Mouse (Mus musculus) kidney, embryonic 16.5 days (tissue): ENCODE data around the gene Hdhd5. TPM values are rescaled to one million over a fixed set of nuclear protein-coding genes. Genes with fewer than 3 reads are reported as not detected.

Experiments used
- ATAC-seq: fragments of 200-750 bp; cut with Nextera tagmentation; 2 replicates; pipeline ENCODE4 v1.8.0; 2017; ENCODE audit warnings: moderate TSS enrichment; ENCODE audit not compliant: low FRiP score, low TSS enrichment
- H3K27ac ChIP-seq: fragments of 300-500 bp; sonication (generic); 2 replicates; pipeline ENCODE4 v1.5.1; 2014; ENCODE audit warnings: low read length
- H3K27me3 ChIP-seq: fragments of 300-500 bp; sonication (generic); 2 replicates; pipeline ENCODE4 v1.6.1; 2014; ENCODE audit warnings: low read length, control low read depth, mixed read lengths; ENCODE audit not compliant: insufficient read depth
- H3K36me3 ChIP-seq: fragments of 300-500 bp; sonication (generic); 2 replicates; pipeline ENCODE4 v1.6.1; 2014; ENCODE audit warnings: low read length, control low read depth, mixed read lengths; ENCODE audit not compliant: insufficient read depth
- H3K4me1 ChIP-seq: fragments of 300-500 bp; sonication (generic); 2 replicates; pipeline ENCODE4 v1.6.1; 2014; ENCODE audit warnings: low read length, control low read depth, mixed read lengths; ENCODE audit not compliant: insufficient read depth
- H3K4me2 ChIP-seq: fragments of 300-500 bp; sonication (generic); replicated peaks from 2 replicates; pipeline ENCODE4 v1.6.1; 2014; ENCODE audit warnings: low read depth, low read length
- H3K4me3 ChIP-seq: fragments of 300-500 bp; sonication (generic); 2 replicates; pipeline ENCODE4 v1.5.1; 2014; ENCODE audit warnings: mild to moderate bottlenecking, low read length
- H3K9ac ChIP-seq: fragments of 300-500 bp; sonication (generic); replicated peaks from 2 replicates; pipeline ENCODE4 v1.6.1; 2014; ENCODE audit warnings: low read length
- H3K9me3 ChIP-seq: fragments of 300-500 bp; sonication (generic); 2 replicates; pipeline ENCODE4 v1.6.1; 2016; ENCODE audit warnings: low read length, control low read depth
- WGBS: fragments of 180-500 bp; shearing (Covaris S2); extraction: QIAGEN DNeasy Blood & Tissue Kit; methylation state at CpG from one replicate; pipeline ENCODE4 v1.1.7; 2014; 5-methylcytosine and 5-hydroxymethylcytosine counted together
- polyA plus RNA-seq: library from polyadenylated mRNA; unstranded; fragments of >200 nt; fragmentation: Nextera tagmentation; extraction: Ambion mirVana; gene quantifications from 2 replicates; pipeline ENCODE4 v1.2.1, GENCODE M21; 2015

Gene Hdhd5
- polyA plus RNA-seq, 1 experiment from 2014 or later = 22.1 TPM

DNA sequence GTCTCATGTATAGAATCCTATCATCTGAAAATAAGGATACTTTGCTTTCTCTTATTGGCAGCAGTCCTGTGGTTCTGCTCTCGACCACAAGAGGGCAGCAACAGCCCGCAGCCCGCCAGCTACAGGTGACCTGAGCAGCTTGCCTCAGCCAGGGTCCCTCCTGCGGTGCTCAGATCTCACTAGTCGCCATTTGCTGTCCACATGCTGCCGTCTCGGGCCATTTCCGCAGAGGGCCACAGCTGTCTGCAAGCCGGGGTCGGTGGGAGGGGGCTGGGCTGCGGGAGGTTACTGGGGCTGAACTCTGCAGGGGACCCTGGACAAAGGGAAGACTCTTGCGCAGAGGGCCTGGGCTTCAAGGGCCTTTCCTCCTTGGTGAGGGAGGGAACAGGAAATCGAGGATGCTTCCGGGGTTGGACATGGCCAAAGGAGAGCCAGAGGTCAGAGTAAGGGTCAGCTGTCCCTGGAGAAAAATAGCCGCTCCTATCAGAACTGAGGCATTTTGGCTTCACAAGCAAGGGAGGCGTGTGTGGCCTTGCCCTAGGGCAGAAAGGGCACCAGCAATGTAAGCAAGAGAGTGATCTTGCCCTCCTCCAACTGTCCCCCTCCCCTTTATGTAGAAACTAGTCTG lies 8.1 kb upstream of the Hdhd5 start:
- H3K27ac ChIP-seq = no peak overlapping the region
- 3% methylated on average over 16 of the region's 16 CpGs for WGBS

DNA sequence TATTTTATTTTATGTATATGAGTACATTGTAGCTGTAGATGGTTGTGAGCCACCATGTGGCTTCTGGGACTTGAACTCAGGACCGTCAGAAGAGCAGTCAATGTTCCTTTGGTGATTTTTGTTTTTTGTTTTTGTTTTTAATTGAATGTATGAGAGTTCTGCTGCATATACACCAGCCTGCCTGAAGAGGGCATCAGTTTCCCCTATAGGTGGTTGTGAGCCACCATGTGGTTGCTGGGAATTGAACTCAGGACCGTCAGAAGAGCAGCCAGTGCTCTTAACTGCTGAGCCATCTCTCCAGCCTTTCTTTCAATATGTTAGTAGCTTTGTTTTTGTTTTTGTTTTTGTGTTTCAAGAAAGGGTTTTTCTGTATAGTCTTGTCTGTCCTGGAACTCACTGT lies 5.2 kb upstream of the Hdhd5 start:
- H3K9ac ChIP-seq = no peak overlapping the region
- no peaks in the 10 kb centered on the region for H3K27me3 ChIP-seq
- peaks cover 8% of the 10 kb centered on the region; the same call in 1 of the 2 replicates for H3K4me1 ChIP-seq
- no peak overlapping the region for H3K4me3 ChIP-seq
- 84% methylated on average over 2 of the region's 2 CpGs for WGBS
- H3K9me3 ChIP-seq = no peaks in the 10 kb centered on the region
- no peak for ATAC-seq
- H3K36me3 ChIP-seq = no peaks in the 10 kb centered on the region
- no peak overlapping the region for H3K27ac ChIP-seq
- no peak overlapping the region for H3K4me2 ChIP-seq

More for the DNA sequence above, 8.1 kb upstream of the Hdhd5 start:
- Histone ChIP-seq H3K27me3 (no peaks in the 10 kb centered on the region), H3K4me2 (peak overlapping the region; percentile 51), H3K36me3 (no peaks in the 10 kb centered on the region), H3K9me3 (no peaks in the 10 kb centered on the region), H3K4me1 (peaks cover 8% of the 10 kb centered on the region; the same call in 1 of the 2 replicates), H3K4me3 (peak overlapping the region; percentile 30), H3K9ac (peak overlapping the region; percentile 48)
- ATAC-seq = peak; percentile 95

DNA sequence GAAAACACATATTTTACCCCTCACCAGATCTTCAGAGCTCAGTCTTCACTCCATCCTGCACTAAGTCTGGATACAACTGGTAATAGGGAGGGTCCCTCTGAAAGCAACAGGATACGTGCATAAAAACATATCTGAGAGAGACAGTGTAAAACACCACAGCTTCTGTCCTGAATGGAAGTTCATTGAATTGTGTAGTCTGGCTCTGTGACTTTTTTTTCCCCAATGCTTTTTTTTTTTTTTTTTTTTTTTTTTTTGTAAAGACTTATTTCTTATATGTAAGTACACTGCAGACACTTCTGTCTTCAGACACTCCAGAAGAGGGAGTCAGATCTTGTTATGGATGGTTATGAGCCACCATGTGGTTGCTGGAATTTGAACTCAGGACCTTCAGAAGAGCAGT lies 1.5 kb upstream of the Hdhd5 start:
- ATAC-seq = no peak
- Histone ChIP-seq H3K4me2 (no peak overlapping the region), H3K9me3 (no peaks in the 10 kb centered on the region), H3K4me1 (peaks cover 9% of the 10 kb centered on the region; the same call in 1 of the 2 replicates), H3K9ac (no peak overlapping the region), H3K4me3 (no peak overlapping the region), H3K36me3 (no peaks in the 10 kb centered on the region), H3K27ac (no peak overlapping the region), H3K27me3 (no peaks in the 10 kb centered on the region)
- WGBS = 72% methylated on average over 1 of the region's 1 CpGs

DNA sequence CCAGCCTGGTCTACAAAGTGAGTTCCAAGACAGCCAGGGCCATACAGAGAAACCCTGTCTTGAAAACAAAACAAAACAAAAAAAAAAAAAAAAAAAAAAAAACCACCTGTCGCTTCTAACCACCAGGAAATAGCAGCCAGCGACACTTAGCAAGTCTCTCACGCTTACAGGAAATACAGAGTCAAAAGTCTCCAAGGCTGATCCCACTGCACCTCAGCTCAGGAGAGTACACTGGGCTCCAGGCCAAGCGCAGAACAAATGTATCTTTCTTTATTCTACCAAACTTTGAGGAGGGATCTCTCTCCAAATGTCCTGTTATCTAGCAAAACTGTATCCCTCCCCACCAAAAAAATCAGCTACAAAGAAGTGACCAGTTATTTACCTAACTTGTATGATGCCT lies 2.0 kb downstream of the Hdhd5 start:
- Histone ChIP-seq H3K4me2 (no peak overlapping the region), H3K9me3 (no peaks in the 10 kb centered on the region), H3K27me3 (no peaks in the 10 kb centered on the region), H3K9ac (no peak overlapping the region), H3K36me3 (no peaks in the 10 kb centered on the region), H3K27ac (no peak overlapping the region), H3K4me1 (peaks cover 9% of the 10 kb centered on the region; the same call in 1 of the 2 replicates), H3K4me3 (no peak overlapping the region)
- ATAC-seq = no peak
- whole genome bisulfite sequencing = 71% methylated on average over 4 of the region's 4 CpGs

DNA sequence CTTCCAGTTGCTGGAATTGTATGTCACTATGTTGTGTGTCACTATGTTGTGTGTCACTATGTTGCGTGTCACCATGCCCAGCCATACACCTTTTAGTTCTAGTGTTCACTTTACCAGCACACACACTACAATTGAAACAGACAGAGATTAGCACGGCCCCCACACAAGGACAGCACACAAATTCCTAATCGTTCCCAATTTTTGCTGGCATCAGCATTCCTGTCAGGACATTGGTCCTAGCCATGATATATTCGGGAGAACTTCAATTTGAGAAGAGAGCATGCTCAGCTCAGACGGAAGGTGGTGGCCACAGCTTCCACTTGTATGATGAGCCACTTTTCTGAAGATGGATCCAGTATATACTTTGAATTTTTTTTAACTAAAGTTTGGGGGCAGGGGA lies 6.3 kb downstream of the Hdhd5 start:
- Histone ChIP-seq H3K36me3 (peaks cover 4% of the 10 kb centered on the region; the same call in 1 of the 2 replicates), H3K4me3 (no peak overlapping the region), H3K27me3 (no peaks in the 10 kb centered on the region), H3K4me2 (no peak overlapping the region), H3K9me3 (no peaks in the 10 kb centered on the region), H3K4me1 (peaks cover under 1% of the 10 kb centered on the region; the same call in 1 of the 2 replicates), H3K27ac (no peak overlapping the region), H3K9ac (no peak overlapping the region)
- ATAC-seq = no peak
- 82% methylated on average over 5 of the region's 5 CpGs for WGBS

DNA sequence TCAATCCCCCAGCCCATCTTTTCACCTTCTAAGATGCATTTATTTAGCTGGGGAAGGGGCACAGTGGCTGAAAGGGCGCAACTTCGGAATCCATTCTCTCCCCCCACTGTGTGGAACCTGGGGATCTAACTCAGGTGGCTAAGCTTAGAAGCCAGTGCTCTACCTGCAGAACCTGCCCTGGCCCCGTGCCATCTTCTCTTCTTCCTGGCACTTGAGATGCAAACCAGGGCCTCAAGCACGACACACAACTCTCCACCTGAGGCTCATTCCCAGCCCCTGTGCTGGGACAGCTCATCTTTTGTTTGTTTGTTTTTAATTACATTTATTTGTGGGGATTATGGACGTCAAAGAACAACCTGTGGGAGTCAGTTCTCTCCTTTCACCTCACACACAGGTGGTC lies 11.5 kb downstream of the Hdhd5 start:
- no peak for ATAC-seq
- no peak overlapping the region for H3K4me3 ChIP-seq
- H3K27ac ChIP-seq = no peak overlapping the region
- no peaks in the 10 kb centered on the region for H3K9me3 ChIP-seq
- H3K4me1 ChIP-seq = no peaks in the 10 kb centered on the region
- peaks cover 4% of the 10 kb centered on the region; the same call in 1 of the 2 replicates for H3K36me3 ChIP-seq
- 82% methylated on average over 5 of the region's 5 CpGs for WGBS
- H3K4me2 ChIP-seq = no peak overlapping the region
- no peaks in the 10 kb centered on the region for H3K27me3 ChIP-seq
- no peak overlapping the region for H3K9ac ChIP-seq

DNA sequence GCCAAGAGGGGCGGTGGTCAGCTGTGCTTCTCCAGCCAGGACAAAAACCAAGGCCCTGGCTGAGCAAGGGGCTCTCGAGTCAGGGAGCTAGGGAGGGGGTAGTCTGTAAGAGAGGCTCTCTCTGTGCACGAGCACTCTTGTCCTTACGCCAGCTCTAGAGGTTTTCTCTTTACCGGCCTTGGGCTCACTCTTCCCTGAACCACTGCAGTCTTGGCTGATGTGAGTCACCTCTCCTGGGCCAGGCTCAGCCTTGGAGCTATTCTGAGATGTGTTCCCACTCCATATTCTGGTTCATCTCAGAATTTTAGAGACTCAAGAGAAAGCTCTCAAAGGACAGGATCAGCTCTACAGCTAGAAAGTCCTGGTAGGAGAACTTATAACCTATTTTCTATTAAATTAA lies 13.8 kb downstream of the Hdhd5 start:
- H3K9ac ChIP-seq = no peak overlapping the region
- ATAC-seq = no peak
- WGBS = 95% methylated on average over 5 of the region's 5 CpGs
- no peaks in the 10 kb centered on the region for H3K4me1 ChIP-seq
- H3K36me3 ChIP-seq = peaks cover 11% of the 10 kb centered on the region; the same call in 1 of the 2 replicates
- no peak overlapping the region for H3K4me3 ChIP-seq
- no peaks in the 10 kb centered on the region for H3K27me3 ChIP-seq
- no peak overlapping the region for H3K27ac ChIP-seq
- no peak overlapping the region for H3K4me2 ChIP-seq
- no peaks in the 10 kb centered on the region for H3K9me3 ChIP-seq

DNA sequence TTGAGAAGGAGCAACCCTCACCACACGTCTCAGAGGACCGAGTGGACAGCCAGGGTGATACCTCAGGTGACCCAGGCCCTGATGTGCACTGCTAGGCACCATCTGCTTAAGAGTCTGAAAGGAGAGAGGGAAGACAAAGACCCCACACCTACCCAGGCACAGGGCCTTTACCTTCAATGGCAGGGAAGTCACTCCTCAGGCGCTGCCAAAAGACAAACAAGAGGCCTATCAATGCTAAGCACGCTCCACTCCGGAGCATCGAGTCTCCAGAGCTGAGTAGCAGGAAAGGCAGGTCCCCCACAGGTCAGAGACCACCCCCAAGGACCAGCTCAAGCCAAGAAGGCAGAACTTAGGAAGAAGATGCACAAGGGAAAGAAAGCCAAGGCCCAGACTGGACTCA lies 14.2 kb downstream of the Hdhd5 start:
- Histone ChIP-seq H3K4me3 (no peak overlapping the region), H3K36me3 (peaks cover 8% of the 10 kb centered on the region; the same call in 1 of the 2 replicates), H3K27me3 (no peaks in the 10 kb centered on the region), H3K9me3 (no peaks in the 10 kb centered on the region), H3K4me2 (no peak overlapping the region), H3K4me1 (no peaks in the 10 kb centered on the region), H3K9ac (no peak overlapping the region), H3K27ac (no peak overlapping the region)
- ATAC-seq = no peak
- WGBS = 86% methylated on average over 6 of the region's 6 CpGs

DNA sequence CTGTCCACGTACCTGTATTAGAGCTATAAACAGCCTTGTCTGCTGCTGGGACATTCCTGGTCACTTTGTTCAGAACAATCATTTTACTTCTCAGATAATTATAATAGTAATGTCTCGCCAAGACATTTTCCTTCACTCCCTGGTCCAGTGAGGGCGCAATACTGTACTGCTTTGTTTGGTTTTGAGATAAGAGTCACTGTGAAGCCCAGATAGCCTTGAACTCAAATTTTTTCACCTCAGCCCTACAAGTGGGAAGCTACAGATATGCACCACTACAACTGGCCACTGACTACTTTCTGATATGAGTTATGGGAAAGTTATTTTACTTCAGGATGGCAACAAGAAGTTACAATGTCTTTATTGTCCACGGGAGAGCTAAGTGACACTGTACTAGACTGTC lies 14.7 kb downstream of the Hdhd5 start:
- no peak overlapping the region for H3K27ac ChIP-seq
- 88% methylated on average over 4 of the region's 4 CpGs for WGBS
- no peaks in the 10 kb centered on the region for H3K9me3 ChIP-seq
- H3K27me3 ChIP-seq = no peaks in the 10 kb centered on the region
- no peak overlapping the region for H3K4me2 ChIP-seq
- peaks cover 11% of the 10 kb centered on the region; the same call in 1 of the 2 replicates for H3K36me3 ChIP-seq
- no peaks in the 10 kb centered on the region for H3K4me1 ChIP-seq
- no peak for ATAC-seq
- H3K4me3 ChIP-seq = no peak overlapping the region
- no peak overlapping the region for H3K9ac ChIP-seq

DNA sequence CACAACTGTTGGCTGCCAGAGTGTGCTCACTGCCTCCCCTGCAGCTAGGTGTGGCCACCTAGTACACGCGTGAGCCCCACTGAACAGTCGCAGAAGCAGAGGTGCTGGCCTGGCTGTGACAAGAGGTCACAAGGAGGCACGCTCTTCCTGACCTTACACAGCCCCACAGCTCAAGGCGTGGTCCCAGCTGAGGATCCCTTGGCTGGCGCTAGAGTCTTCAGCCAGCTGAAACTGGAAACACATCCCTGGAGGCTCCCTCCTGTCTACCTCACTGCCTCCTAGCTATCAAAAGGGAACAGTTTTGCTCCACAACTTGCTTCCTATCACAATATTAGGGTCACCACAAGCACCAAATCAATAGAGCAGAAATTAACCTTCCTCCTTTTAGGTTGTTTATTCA lies 19.9 kb downstream of the Hdhd5 start:
- peaks cover 17% of the 10 kb centered on the region; the same call in 1 of the 2 replicates for H3K36me3 ChIP-seq
- no peak for ATAC-seq
- WGBS = 75% methylated on average over 6 of the region's 6 CpGs

More for the DNA sequence above, 19.9 kb downstream of the Hdhd5 start:
- no peak overlapping the region for H3K27ac ChIP-seq
- no peaks in the 10 kb centered on the region for H3K4me1 ChIP-seq
- H3K4me2 ChIP-seq = no peak overlapping the region
- H3K9me3 ChIP-seq = no peaks in the 10 kb centered on the region
- H3K27me3 ChIP-seq = no peaks in the 10 kb centered on the region
- no peak overlapping the region for H3K9ac ChIP-seq
- H3K4me3 ChIP-seq = no peak overlapping the region
